13 mouse cellular contexts compared by ENCODE assay signal in the genomic region with DNA sequence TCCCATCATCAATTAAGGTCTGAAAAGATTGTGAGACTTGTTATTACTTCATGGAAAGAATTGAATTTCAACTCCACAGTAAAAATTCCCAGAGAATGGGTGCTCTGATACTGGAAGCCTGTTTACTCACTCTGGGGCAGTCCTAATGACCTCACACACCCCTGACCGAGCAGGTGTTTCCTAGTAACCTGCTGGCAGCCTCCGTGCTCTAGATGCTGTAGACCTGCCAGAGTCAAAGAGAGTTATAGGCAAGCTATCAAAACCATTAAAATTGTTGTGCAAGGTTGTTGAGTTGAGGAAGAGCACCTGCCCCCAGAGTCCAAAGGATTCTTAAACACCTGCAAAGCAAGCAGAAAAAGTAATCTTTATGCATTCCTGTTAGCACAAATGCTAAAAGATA.
"Had no signal": no experiment of that assay in that cellular context is flagged by ENCODE, and none has a peak within 500 bp of the region (broad histone marks: within the 10 kb centered on the region; RNA-seq: fewer than 3 reads in every experiment).

No protein-coding gene starts in this region.

- H3K27me3 ChIP-seq: hindbrain, embryonic 15.5 days; lung, embryonic 15.5 days; midbrain, embryonic 12.5 days; neural tube, embryonic 13.5 days had no signal

- ATAC-seq: midbrain, embryonic 16.5 days had no signal

- H3K27ac ChIP-seq: hindbrain, embryonic 15.5 days; limb, embryonic 13.5 days; liver, embryonic 14.5 days; lung, embryonic 15.5 days; midbrain, embryonic 12.5 days; neural tube, embryonic 13.5 days had no signal

- H3K9ac ChIP-seq: hindbrain, embryonic 15.5 days; limb, embryonic 13.5 days; liver, embryonic 14.5 days; lung, embryonic 15.5 days; midbrain, embryonic 12.5 days; neural tube, embryonic 13.5 days had no signal

- DNase-seq: left cerebral cortex, postnatal 4 days; retina, postnatal 1 day; right cerebral cortex, postnatal 4 days; spleen, adult 18-20 months; thymus, adult 2 months; thymus, postnatal 36 days had no signal

- H3K4me3 ChIP-seq: hindbrain, embryonic 15.5 days; limb, embryonic 13.5 days; lung, embryonic 15.5 days; midbrain, embryonic 12.5 days; neural tube, embryonic 13.5 days had no signal

- H3K4me1 ChIP-seq: hindbrain, embryonic 15.5 days; limb, embryonic 13.5 days; lung, embryonic 15.5 days; midbrain, embryonic 12.5 days; neural tube, embryonic 13.5 days had no signal

- H3K9me3 ChIP-seq: hindbrain, embryonic 15.5 days; limb, embryonic 13.5 days; lung, embryonic 15.5 days; midbrain, embryonic 12.5 days; neural tube, embryonic 13.5 days had no signal

- H3K4me2 ChIP-seq: hindbrain, embryonic 15.5 days; limb, embryonic 13.5 days; lung, embryonic 15.5 days; midbrain, embryonic 12.5 days; neural tube, embryonic 13.5 days had no signal

- H3K36me3 ChIP-seq: hindbrain, embryonic 15.5 days; limb, embryonic 13.5 days; lung, embryonic 15.5 days; midbrain, embryonic 12.5 days; neural tube, embryonic 13.5 days had no signal
